Mouse (Mus musculus): ENCODE measurements around the gene Cpm. TPM values are rescaled to one million over a fixed set of nuclear protein-coding genes. Genes with fewer than 3 reads are reported as not detected.
"Not testable (repeated sequence)": the region's sequence is repeated elsewhere in the genome, so short reads cannot be mapped to it uniquely, and the experiment has no call there.

The Cpm gene
- polyA plus RNA-seq, 1 experiment from 2014 or later = 7.1 TPM

DNA sequence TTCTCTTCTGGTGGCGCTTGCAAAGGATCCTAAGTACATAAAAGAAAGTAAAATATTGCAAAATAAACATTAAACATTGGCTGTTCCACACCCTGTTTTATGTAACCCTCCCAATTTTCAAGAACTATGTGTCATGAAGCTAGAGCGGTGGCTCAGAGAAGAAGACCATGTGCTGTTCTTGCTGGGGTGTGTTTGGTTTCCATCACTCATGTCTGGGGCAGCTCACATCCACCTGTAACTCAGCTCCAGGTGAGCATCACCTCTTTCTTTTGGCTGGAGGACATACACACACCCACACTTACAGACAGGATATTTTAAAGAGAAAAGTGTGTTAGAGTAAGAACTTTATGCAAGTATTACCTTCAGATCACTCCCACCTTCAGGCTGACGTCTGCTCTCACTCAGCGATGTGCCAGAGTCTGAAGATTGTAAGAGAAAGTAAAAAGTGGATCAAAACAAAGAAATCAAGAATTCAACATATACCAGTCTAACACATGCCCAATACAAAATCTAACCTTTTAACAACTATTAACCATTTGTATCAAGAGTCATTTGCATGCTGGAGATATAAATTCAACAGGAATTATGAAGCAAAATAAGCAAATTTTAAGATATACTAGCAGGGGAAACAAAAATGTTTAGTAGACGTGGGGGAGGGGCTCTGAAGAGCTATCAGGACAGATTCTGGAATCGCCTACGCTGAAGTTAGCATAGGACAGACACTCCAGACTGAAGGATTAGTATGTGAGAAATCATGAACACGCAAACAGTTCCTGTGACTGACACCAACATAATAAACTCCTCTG is 66.9 kb downstream of the Cpm start:
- H3K27me3 ChIP-seq (replicated peaks) = no peaks in the 10 kb centered on the region
- 93% methylated on average over 8 of the region's 8 CpGs for WGBS
- ATAC-seq (replicated peaks) = no peak
- H3K4me1 ChIP-seq = no peaks in the 10 kb centered on the region
- H3K27ac ChIP-seq = no peak overlapping the region
- H3K9ac ChIP-seq = no peak overlapping the region
- no peak overlapping the region for H3K4me2 ChIP-seq
- H3K4me3 ChIP-seq = no peak overlapping the region
- H3K9me3 ChIP-seq = no peaks in the 10 kb centered on the region
- H3K36me3 ChIP-seq (replicated peaks) = peaks cover 78% of the 10 kb centered on the region

DNA sequence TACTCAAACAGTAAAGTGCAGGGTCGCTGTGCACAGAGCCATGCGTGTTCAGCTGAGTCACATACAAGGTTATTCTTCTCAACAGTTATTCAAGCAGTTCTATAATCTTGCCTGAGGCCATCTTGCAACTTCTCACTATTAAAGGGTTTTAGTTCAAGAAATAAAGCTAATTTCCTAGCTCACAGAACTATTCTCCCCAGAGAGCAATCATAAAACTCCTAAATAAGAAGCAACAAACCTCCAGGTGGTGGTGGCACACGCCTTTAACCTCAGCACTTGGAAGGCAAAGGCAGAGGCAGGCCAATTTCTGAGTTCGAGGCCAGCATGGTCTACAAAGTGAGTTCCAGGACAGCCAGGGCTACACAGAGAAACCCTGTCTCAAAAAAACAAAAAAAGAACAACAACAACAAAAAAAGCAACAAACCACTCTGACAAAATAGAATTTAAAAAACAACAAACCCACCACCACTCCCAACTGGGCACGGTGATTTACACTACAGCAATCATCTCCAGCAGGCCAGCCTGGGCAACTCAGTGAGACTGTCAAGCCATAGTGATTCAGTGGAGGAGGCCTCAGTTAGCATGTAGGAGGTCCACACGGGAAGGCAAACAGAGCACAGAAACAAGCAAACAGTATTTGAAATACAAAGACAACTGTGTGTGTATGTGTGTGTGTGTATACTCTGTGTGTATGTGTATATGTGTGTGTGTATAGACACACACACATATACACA is 67.7 kb downstream of the Cpm start:
- H3K4me1 ChIP-seq = no peaks in the 10 kb centered on the region
- H3K27me3 ChIP-seq (replicated peaks) = no peaks in the 10 kb centered on the region
- ATAC-seq (replicated peaks) = no peak
- 94% methylated on average over 6 of the region's 6 CpGs for WGBS
- no peak overlapping the region for H3K4me2 ChIP-seq
- no peaks in the 10 kb centered on the region for H3K9me3 ChIP-seq
- no peak overlapping the region for H3K9ac ChIP-seq
- H3K4me3 ChIP-seq = no peak overlapping the region
- H3K36me3 ChIP-seq (replicated peaks) = peaks cover 78% of the 10 kb centered on the region
- H3K27ac ChIP-seq = no peak overlapping the region

DNA sequence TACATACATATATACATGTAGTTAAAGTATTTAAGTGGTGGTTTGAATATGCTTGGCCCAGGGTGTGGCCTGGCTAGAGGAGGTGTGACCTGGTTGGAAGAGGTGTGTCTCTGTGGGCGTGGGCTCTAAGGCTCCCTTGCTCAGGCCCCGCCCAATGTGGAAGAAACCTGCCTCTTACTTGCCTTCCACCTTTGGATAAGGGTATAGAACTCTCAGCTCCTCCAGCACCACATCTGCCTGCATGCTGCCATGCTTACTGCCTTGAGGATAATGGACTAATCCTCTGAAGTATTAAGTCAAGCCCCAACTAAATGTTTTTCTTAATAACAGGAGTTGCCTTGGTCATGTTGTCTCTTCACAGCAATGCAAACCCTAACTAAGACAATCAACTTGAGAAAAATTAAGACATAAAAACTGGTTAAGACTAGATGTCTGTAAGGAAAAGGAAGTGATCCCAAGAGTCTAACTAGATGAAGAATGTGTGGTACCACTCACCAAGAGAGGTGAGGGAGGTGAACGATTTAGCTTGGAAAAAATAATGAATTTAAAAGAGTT is 68.3 kb downstream of the Cpm start:
- H3K27ac ChIP-seq = no peak overlapping the region
- peaks cover 73% of the 10 kb centered on the region for H3K36me3 ChIP-seq (replicated peaks)
- no peak overlapping the region for H3K9ac ChIP-seq
- WGBS = 91% methylated on average over 3 of the region's 3 CpGs
- no peaks in the 10 kb centered on the region for H3K9me3 ChIP-seq
- no peak overlapping the region for H3K4me2 ChIP-seq
- no peaks in the 10 kb centered on the region for H3K4me1 ChIP-seq
- no peaks in the 10 kb centered on the region for H3K27me3 ChIP-seq (replicated peaks)
- no peak overlapping the region for H3K4me3 ChIP-seq
- no peak for ATAC-seq (replicated peaks)

DNA sequence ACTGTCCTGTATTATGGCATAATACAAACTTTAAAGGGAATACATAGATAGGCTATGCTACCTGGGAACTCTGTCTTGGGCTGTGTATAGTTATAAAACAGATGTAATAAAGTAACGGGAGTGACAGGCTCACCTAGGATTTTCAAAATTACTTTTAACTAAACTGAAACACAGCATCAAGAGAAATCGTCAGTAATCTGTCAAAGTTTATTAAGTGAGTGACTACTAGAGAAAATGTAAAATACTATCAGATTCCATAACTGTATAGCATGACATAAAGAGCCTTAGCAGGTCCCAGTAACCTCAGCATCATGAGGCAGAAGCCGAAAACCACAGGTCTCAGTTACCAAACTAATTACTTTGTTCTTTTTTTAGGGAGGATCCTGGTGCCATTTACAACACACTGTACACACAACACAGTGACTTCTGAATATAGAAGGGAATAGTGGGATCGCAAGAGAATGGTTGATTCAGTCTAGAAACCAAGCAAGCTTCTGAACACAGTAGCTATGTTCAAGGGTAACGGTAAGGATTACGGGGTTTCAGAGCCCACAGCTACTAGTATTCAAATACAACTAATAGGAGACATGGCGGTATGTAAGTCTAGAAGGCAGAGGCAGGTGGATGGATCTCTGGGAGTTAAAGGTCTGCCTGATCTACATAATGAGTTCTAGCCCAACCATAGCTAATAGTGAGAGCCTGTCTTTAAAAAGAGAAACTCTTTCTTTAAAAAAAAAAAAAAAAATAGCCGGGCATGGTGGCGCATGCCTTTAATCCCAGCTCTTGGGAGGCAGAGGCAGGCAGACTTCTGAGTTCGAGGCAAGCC is 69.2 kb downstream of the Cpm start:
- H3K4me3 ChIP-seq = no peak overlapping the region
- H3K27ac ChIP-seq = no peak overlapping the region
- H3K4me1 ChIP-seq = no peaks in the 10 kb centered on the region
- H3K9ac ChIP-seq = no peak overlapping the region
- WGBS = 97% methylated on average over 10 of the region's 10 CpGs
- H3K27me3 ChIP-seq (replicated peaks) = no peaks in the 10 kb centered on the region
- no peak overlapping the region for H3K4me2 ChIP-seq
- no peak for ATAC-seq (replicated peaks)
- H3K36me3 ChIP-seq (replicated peaks) = peaks cover 75% of the 10 kb centered on the region
- no peaks in the 10 kb centered on the region for H3K9me3 ChIP-seq

DNA sequence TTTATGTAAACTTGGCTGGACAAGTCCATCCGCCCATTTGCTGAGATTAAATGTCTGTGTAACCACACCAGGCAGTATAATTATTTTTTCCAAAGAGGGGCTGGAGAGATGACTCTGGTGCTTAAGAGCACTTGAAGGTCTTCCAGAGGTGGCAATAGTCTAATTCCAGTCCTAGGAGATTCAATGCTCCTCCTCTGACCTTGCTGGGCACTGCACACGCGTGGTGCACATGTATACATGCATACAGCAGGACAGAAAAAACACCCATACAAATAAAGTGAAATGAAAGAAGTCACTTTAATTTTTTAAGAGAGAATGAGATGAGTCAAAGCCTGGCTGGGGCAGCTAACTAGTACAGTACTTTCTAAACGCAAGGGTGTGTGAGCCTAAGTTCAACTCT is 70.6 kb downstream of the Cpm start:
- 97% methylated on average over 4 of the region's 4 CpGs for WGBS
- H3K9ac ChIP-seq = no peak overlapping the region
- H3K4me3 ChIP-seq = no peak overlapping the region
- no peak overlapping the region for H3K27ac ChIP-seq
- no peaks in the 10 kb centered on the region for H3K27me3 ChIP-seq (replicated peaks)
- no peaks in the 10 kb centered on the region for H3K4me1 ChIP-seq
- no peak overlapping the region for H3K4me2 ChIP-seq
- H3K9me3 ChIP-seq = no peaks in the 10 kb centered on the region
- H3K36me3 ChIP-seq (replicated peaks) = peaks cover 75% of the 10 kb centered on the region
- ATAC-seq (replicated peaks) = no peak

DNA sequence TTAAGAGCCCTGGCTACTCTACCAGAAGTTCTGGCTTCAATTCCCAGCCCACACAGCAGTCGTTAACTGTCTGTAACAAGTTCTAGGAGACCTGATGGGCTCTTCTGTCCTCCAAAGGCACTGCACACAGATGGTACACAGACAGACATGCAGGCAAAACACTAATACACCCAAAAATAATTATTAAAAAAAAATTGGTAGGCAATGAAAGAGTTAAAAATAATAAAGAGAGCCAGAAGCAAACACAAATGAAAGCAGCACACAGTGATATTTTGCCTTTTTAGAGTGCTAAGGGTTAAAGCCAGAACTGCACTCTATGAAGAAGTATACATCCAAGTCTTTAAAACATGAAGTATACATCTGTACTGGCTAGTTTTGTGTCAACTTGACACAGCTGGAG is 71.2 kb downstream of the Cpm start:
- Histone ChIP-seq H3K4me2 (no peak overlapping the region), H3K9me3 (no peaks in the 10 kb centered on the region), H3K9ac (no peak overlapping the region), H3K4me3 (no peak overlapping the region), H3K27me3 (replicated peaks) (no peaks in the 10 kb centered on the region), H3K27ac (no peak overlapping the region), H3K4me1 (no peaks in the 10 kb centered on the region), H3K36me3 (replicated peaks) (peaks cover 76% of the 10 kb centered on the region)
- no peak for ATAC-seq (replicated peaks)
- 94% methylated on average over 1 of the region's 1 CpGs for WGBS

DNA sequence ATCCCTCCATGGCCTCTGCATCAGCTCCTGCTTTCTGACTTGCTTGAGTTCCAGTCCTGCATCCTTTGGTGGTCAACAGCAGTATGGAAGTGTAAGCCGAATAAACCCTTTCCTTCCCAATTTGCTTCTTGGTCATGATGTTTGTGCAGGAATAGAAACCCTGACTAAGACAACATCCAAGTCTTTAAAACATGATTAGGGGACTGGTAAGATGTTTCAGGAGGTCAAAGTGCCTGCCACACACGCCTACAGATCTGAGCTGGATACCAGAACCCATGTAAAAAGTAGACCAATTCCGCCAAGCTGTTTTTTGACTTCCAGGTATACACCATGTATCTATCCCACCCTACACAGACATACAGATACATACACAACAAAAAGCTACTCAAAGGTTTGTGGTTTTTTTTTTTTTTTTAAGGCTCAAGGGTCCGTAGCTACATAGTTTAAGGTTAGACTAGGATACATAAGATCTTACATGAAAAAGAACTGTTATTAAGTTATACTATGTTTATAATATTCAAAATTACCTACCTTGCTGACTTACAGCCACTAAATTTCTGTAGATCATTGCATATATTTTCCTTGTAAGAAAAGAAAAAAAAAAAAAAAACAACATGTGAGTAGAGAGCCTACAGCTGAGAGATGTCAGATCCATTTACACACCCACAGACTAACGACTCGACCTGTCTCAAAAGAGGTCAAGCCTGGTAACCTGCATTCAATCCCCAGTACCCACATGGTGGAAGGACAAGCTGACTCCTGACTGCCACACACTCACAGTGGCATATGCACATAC is 71.9 kb downstream of the Cpm start:
- H3K9ac ChIP-seq = no peak overlapping the region
- no peak overlapping the region for H3K4me3 ChIP-seq
- peaks cover 69% of the 10 kb centered on the region for H3K36me3 ChIP-seq (replicated peaks)
- 97% methylated on average over 6 of the region's 6 CpGs for WGBS
- no peak for ATAC-seq (replicated peaks)
- H3K9me3 ChIP-seq = no peaks in the 10 kb centered on the region
- no peaks in the 10 kb centered on the region for H3K27me3 ChIP-seq (replicated peaks)
- no peak overlapping the region for H3K27ac ChIP-seq
- peaks cover 1% of the 10 kb centered on the region for H3K4me1 ChIP-seq
- H3K4me2 ChIP-seq = no peak overlapping the region

DNA sequence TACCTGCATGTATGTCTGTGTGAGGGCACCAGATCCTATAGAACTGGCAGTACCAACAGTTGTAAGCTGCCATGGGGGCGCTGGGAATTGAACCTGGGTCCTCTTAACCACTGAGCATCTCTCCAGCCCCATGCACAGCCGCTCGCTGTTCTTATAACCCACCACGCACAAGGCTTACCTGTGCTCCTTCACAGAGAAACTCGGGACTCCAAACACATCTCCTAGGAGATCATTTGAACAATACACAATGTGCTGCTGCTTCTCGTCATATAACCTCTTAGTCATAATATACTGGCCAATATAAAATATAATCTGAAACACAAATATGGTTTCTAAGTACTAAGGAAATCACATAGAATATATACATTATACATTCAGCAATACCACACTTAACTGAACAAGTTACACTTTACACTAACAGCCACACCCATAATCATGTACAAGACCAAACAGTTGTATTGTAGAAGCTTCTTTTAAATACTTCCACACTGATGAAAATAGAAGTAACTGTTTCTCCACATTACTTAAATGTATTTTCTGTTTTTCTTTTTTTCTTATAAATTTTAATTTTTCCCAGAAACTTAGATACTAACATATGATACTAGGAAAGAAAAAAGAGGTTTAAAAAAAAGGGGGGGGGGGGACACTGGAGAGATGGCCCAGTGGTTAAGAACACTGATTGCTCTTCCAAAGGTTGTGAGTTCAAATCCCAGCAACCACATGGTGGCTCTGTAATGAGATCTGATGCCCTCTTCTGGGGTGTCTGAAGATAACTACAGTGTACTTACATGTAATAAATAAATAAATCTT is 72.9 kb downstream of the Cpm start:
- 94% methylated on average over 6 of the region's 6 CpGs for WGBS
- no peak overlapping the region for H3K4me3 ChIP-seq
- H3K4me1 ChIP-seq = peaks cover 9% of the 10 kb centered on the region
- no peak overlapping the region for H3K4me2 ChIP-seq
- no peak overlapping the region for H3K27ac ChIP-seq
- peaks cover 67% of the 10 kb centered on the region for H3K36me3 ChIP-seq (replicated peaks)
- no peaks in the 10 kb centered on the region for H3K27me3 ChIP-seq (replicated peaks)
- H3K9me3 ChIP-seq = no peaks in the 10 kb centered on the region
- no peak for ATAC-seq (replicated peaks)
- H3K9ac ChIP-seq = no peak overlapping the region

DNA sequence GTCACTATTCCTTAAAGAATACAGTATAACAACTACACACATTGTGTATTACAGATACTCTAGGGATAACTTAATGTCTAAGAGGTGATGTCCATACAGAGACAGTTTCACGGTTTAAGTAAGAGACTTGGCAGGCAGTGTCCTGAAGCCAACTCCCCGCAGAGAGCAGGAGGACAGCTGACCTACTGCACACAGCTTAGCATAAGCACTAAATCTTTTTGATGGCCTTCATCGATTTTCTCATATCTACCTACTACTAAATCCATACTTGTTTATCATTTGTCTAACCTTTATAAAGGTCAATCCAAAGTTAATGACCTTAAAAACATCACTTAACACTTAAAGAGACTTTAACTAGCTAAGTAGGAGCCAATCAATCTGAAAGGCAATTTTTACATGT is 74.2 kb downstream of the Cpm start:
- H3K36me3 ChIP-seq (replicated peaks) = peaks cover 62% of the 10 kb centered on the region
- WGBS = 92% methylated on average over 3 of the region's 3 CpGs
- no peak overlapping the region for H3K4me2 ChIP-seq
- no peak overlapping the region for H3K27ac ChIP-seq
- ATAC-seq (replicated peaks) = no peak
- no peaks in the 10 kb centered on the region for H3K9me3 ChIP-seq
- no peak overlapping the region for H3K9ac ChIP-seq
- no peak overlapping the region for H3K4me3 ChIP-seq
- peaks cover 9% of the 10 kb centered on the region for H3K4me1 ChIP-seq
- no peaks in the 10 kb centered on the region for H3K27me3 ChIP-seq (replicated peaks)

DNA sequence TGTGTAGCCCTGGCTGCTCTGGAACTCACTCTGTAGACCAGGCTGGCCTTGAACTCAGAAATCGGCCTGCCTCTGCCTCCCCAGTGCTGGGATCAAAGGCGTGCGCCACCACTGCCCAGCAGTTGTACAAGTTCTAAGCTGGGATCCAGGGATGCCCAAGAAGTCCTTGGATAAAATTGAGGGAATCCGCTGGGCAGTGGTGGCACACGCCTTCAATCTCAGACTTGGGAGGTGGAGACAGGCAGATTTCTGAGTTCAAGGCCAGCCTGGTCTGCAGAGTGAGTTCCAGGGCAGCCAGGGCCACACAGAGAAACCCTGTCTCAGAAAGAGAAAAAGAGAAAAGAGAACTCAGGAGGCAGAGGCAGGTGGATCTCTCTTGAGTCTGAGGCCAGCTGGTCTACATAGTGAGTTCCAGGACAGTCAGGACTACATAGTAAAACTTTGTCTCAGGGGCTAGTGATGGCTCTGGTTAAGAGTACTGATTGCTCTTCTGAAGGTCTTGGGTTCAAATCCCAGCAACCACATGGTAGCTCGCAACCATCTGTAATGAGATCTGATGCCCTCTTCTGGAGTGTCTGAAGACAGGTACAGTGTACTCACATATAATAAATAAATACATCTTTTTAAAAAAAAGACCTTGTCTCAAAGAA is 75.1 kb downstream of the Cpm start:
- not testable (repeated sequence) for H3K27ac ChIP-seq; H3K4me3 ChIP-seq; H3K9me3 ChIP-seq; H3K9ac ChIP-seq; ATAC-seq (replicated peaks); H3K27me3 ChIP-seq (replicated peaks); H3K4me2 ChIP-seq
- Histone ChIP-seq H3K4me1 (peaks cover 18% of the 10 kb centered on the region), H3K36me3 (replicated peaks) (peaks cover 54% of the 10 kb centered on the region)
- WGBS = 99% methylated on average over 6 of the region's 6 CpGs

DNA sequence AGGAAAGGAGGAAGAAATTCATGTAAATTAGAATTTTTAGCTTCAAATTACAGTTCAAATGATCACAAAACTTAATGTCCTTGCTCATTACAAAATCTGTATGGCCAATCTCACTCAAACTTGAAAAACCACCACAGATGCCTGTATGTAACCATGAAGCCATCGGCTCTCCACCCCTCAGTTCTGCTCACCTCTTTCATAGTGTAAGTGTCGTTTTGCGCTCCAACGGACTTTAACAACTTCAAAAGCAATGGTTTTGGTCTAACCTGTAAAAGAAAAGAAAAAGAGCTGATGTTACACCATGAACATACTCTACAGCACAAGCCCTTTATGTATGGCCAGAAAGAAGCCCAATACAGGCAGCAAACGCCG is 75.7 kb downstream of the Cpm start:
- ATAC-seq (replicated peaks) = no peak
- Histone ChIP-seq H3K4me3 (no peak overlapping the region), H3K36me3 (replicated peaks) (peaks cover 49% of the 10 kb centered on the region), H3K4me1 (peaks cover 19% of the 10 kb centered on the region), H3K4me2 (no peak overlapping the region), H3K9ac (no peak overlapping the region), H3K9me3 (no peaks in the 10 kb centered on the region), H3K27me3 (replicated peaks) (no peaks in the 10 kb centered on the region), H3K27ac (no peak overlapping the region)
- 96% methylated on average over 6 of the region's 6 CpGs for WGBS
